Mouse (Mus musculus) midbrain, embryonic 16.5 days (tissue): ENCODE measurements at regions not wholly inside any gene's neighbourhood (a gene's known extent, or its start where the extent isn't known, plus 50 kb on each side); places are given as distances from the start of the nearest gene placed in this dataset.

ENCODE experiments used
- ATAC-seq: fragments of 200-750 bp; cut with Nextera tagmentation; 2 replicates; pipeline ENCODE4 v1.8.0; 2017; ENCODE audit warnings: moderate TSS enrichment
- H3K27ac ChIP-seq: fragments of 300-500 bp; sonication (generic); 2 replicates; pipeline ENCODE4 v1.5.1; 2014; ENCODE audit warnings: mild to moderate bottlenecking, low read length, mixed read lengths
- H3K27me3 ChIP-seq: fragments of 300-500 bp; sonication (generic); 2 replicates; pipeline ENCODE4 v1.6.1; 2014; ENCODE audit warnings: low read depth, low read length, mixed read lengths; ENCODE audit not compliant: control insufficient read depth, insufficient read depth
- H3K36me3 ChIP-seq: fragments of 300-500 bp; sonication (generic); 2 replicates; pipeline ENCODE4 v1.6.1; 2014; ENCODE audit warnings: mild to moderate bottlenecking, low read length, moderate library complexity, mixed read lengths; ENCODE audit not compliant: control insufficient read depth, insufficient read depth
- H3K4me1 ChIP-seq: fragments of 300-500 bp; sonication (generic); 2 replicates; pipeline ENCODE4 v1.6.1; 2014; ENCODE audit warnings: mild to moderate bottlenecking, low read length, mixed read lengths; ENCODE audit not compliant: control insufficient read depth, insufficient read depth
- H3K4me2 ChIP-seq: fragments of 300-500 bp; sonication (generic); 2 replicates; pipeline ENCODE4 v1.6.1; 2014; ENCODE audit warnings: mild to moderate bottlenecking, low read length, mixed read lengths
- H3K4me3 ChIP-seq: fragments of 300-500 bp; sonication (generic); 2 replicates; pipeline ENCODE4 v1.5.1; 2014; ENCODE audit warnings: low read depth, mild to moderate bottlenecking, low read length, moderate library complexity, mixed read lengths
- H3K9ac ChIP-seq: fragments of 300-500 bp; sonication (generic); 2 replicates; pipeline ENCODE4 v1.6.1; 2014; ENCODE audit warnings: low read depth, low read length, mixed read lengths
- H3K9me3 ChIP-seq: fragments of 300-500 bp; sonication (generic); replicated peaks from 2 replicates; pipeline ENCODE4 v1.6.1; 2014; ENCODE audit warnings: mild to moderate bottlenecking, low read length, mixed read lengths; ENCODE audit not compliant: control insufficient read depth, poor library complexity, severe bottlenecking
- WGBS: fragments of 180-500 bp; shearing (Covaris S2); extraction: QIAGEN DNeasy Blood & Tissue Kit; methylation state at CpG from one replicate; pipeline ENCODE4 v1.1.7; 2014; 5-methylcytosine and 5-hydroxymethylcytosine counted together

DNA sequence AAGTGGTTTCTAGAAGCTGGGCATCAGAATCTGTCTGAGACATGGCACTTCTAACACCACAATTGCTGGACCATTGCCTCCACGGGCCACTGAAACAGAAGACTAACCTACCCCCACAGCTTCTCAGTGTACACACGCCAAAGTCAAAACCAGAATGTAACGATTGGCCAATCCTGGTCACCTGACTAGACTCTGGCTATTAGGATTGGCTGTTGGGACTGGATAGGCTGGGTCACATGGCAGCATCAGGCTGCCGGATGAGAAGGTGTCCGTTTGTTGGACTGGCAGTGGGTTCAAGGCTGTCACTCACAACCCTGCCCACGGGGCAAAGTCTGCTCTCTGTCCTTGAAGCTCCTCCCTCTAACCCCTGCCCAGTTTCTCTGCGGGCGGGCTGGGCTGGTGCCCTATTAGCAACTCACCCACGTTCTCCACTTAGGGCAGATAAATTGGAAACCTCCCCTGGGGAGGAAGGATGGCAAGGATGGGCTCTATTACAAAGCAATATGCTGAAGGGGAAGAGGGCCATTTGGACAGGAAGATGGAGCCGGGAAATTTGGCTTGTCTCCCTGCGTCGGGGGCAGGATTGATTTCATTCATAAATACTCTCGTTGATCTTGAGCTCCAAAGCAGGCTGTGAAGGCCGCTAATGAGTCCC lies 214.3 kb upstream of the Sdk2 start:
- Histone ChIP-seq H3K4me2 (no peak overlapping the region), H3K36me3 (no peaks in the 10 kb centered on the region), H3K9me3 (no peaks in the 10 kb centered on the region), H3K4me1 (peaks cover 10% of the 10 kb centered on the region), H3K27me3 (no peaks in the 10 kb centered on the region), H3K9ac (no peak overlapping the region), H3K27ac (no peak overlapping the region), H3K4me3 (no peak overlapping the region)
- no peak for ATAC-seq
- 84% methylated on average over 14 of the region's 14 CpGs for WGBS

DNA sequence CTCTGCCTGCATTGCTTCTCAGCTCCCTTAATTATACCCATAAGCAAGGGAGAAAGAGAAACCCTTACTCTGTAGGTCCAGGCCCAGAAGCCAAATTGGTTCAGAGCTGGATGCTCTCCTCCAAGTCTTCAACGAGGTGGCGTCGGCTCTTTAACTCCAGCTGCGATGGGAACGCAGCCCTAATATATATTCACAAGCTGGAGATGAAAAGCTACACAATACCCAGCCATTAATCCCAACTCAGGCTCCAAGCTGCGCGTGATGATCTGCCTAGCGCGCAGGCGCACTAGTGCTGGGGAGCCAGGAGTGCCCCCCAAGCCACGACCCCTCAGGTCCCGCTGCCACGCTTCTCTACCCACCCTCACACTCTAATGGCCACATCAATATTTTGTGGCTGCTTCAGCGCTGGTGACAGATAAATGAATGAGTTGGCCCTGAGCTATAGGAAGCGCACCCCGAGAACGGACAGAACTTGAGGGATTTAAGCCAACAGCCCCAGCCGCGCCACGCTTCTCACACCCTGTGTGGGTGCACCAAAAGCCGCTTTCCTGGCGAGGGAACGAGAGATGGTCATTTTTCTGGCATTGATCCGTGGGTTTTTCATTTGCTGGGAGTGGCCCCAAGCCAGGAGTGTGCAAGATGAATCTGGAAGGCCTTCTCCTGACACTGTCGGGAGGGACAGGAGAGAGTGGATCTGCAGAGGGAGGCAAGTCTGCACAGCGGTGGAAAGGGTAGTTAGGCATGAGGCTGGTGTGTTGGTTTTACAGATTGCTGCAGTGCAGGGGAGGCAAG lies 210.9 kb upstream of the Sdk2 start:
- no peak for ATAC-seq
- no peak overlapping the region for H3K4me2 ChIP-seq
- H3K9ac ChIP-seq: no peak overlapping the region
- no peak overlapping the region for H3K4me3 ChIP-seq
- H3K9me3 ChIP-seq: no peaks in the 10 kb centered on the region
- H3K36me3 ChIP-seq: no peaks in the 10 kb centered on the region
- H3K4me1 ChIP-seq: peaks cover 3% of the 10 kb centered on the region; the same call in 1 of the 2 replicates
- H3K27me3 ChIP-seq: no peaks in the 10 kb centered on the region
- 60% methylated on average over 26 of the region's 26 CpGs for WGBS
- no peak overlapping the region for H3K27ac ChIP-seq

DNA sequence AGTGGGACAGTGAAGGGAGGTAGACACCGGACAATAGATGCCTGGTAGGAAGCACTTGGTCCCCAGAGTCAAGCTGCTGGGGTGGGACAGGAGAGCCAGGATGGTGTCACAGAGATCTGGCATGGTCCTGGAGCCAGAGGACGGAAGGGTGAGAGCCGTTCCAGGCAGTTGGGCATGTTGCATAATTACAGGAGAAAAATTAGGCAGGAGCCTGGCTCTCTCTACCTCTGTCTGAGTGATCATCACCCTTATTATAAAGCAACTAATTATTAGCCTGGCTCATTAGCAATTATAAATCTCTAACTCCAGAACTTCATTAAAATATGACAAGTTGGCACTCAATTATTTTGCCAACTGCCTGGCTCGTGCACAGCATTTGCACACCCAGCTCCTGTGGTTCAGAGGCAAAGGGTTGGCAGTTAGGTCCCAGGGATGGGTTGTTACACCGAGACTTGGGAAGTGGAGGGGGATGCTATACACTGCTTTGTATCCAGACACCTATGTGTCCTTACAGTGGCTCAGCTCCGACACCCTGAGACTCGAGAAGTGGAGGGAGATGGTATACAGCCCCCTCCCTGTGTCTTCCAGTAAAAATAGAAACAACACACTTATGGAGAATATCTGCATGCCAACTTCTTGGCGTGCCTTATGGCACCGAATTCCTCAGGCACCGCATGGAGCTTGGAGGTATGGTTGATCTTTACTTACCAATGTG lies 203.7 kb upstream of the Sdk2 start:
- no peak for ATAC-seq
- no peaks in the 10 kb centered on the region for H3K27me3 ChIP-seq
- H3K4me3 ChIP-seq: no peak overlapping the region
- peaks cover 5% of the 10 kb centered on the region; the same call in 1 of the 2 replicates for H3K9me3 ChIP-seq
- no peaks in the 10 kb centered on the region for H3K36me3 ChIP-seq
- H3K4me1 ChIP-seq: no peaks in the 10 kb centered on the region
- H3K27ac ChIP-seq: no peak overlapping the region
- 81% methylated on average over 10 of the region's 10 CpGs for WGBS
- no peak overlapping the region for H3K4me2 ChIP-seq
- no peak overlapping the region for H3K9ac ChIP-seq

DNA sequence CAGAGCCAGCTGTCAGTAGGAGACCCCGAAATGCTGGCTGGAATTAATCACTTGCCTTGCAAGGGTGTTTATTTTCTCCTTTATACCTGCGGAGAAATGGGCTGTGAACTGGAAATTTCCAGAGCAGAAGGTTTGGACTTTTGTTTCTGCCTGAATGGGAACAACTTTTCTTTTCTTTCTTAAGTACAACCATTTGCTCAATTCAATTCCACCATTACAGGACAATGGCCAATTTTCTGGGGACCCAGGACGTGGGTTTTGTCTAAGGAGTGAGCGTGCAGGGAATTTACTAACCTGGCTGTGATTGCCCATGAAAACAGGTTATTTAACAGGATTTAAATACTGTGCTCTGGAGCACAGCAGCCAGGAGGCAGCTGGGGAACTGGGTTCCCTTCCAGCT lies 195.1 kb upstream of the Sdk2 start:
- WGBS: 46% methylated on average over 4 of the region's 4 CpGs
- no peaks in the 10 kb centered on the region for H3K36me3 ChIP-seq
- no peaks in the 10 kb centered on the region for H3K27me3 ChIP-seq
- no peaks in the 10 kb centered on the region for H3K4me1 ChIP-seq
- 0 out of 2 replicates have a peak, but pooled peaks cover 3% of the 10 kb centered on the region for H3K9me3 ChIP-seq
- no peak overlapping the region for H3K9ac ChIP-seq
- no peak overlapping the region for H3K4me3 ChIP-seq
- H3K27ac ChIP-seq: no peak overlapping the region
- no peak overlapping the region for H3K4me2 ChIP-seq
- ATAC-seq: no peak

DNA sequence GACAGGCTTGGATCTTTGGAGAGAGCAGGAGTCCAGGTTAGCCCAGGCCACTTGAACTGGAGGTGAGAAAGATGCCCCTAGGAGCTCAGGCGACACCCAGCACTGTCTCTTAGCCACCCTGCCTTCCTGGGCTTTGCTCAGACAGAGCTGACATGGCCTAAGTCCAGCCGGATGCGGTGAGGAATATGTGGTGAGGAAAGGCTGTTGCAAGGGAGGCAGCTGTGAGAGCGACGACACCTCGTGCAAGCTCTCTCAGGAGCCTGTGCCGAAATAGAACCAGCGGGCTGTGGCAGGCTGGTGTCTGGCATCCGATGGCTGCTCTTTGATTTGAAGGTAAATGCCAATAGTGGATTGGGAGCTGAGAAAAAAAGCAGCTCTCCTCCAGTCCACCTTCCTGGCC lies 191.4 kb upstream of the Sdk2 start:
- ATAC-seq: no peak
- Histone ChIP-seq H3K4me3 (no peak overlapping the region), H3K27ac (no peak overlapping the region), H3K9ac (no peak overlapping the region), H3K9me3 (no peaks in the 10 kb centered on the region), H3K4me2 (no peak overlapping the region), H3K27me3 (no peaks in the 10 kb centered on the region; the same call in 1 of the 2 replicates), H3K4me1 (no peaks in the 10 kb centered on the region), H3K36me3 (no peaks in the 10 kb centered on the region)
- 89% methylated on average over 9 of the region's 9 CpGs for WGBS

DNA sequence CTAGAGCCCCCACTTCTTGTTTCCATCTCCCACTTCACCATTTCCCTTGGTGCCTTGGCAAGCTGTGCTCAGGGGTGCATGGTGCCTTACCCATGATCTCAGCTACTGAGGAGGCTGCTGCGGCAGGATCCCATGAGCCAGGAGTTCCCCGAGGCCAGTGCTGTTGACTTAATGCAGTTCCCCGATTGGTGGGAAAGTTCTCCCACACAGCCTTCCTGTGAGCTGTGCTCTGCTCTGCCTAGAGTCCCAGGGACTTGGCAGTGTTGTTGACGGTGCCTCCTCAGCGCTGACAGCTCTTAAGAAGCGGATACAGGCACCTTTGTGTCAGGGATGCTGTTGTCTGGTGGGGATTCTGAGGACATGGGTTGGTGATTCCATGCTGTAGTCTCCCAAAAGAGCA lies 190.9 kb upstream of the Sdk2 start:
- WGBS: 79% methylated on average over 6 of the region's 6 CpGs
- H3K4me3 ChIP-seq: no peak overlapping the region

DNA sequence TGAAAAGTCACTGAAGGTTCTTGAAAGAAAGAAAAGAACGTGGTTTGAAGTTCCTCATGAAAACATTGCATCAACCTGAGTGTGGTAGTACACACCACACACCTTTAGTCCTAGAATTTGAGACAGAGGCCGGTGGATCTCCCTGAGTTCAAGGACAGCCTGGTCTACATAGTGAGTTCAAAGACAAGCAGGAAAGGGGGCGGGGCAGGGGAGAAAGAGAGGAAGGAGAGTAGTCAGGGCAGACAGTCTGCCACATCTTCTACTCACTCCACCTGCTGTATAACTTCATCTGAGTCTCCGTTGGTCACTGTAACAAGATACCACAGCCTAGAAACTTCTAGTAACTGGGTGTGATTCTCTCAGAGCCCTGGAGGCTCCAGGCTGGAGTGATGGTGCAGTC lies 190.2 kb upstream of the Sdk2 start:
- ATAC-seq: no peak

More for the DNA sequence above, 190.9 kb upstream of the Sdk2 start:
- no peak for ATAC-seq
- no peak overlapping the region for H3K4me2 ChIP-seq
- no peak overlapping the region for H3K9ac ChIP-seq
- no peaks in the 10 kb centered on the region for H3K36me3 ChIP-seq
- H3K9me3 ChIP-seq: no peaks in the 10 kb centered on the region
- no peaks in the 10 kb centered on the region; the same call in 1 of the 2 replicates for H3K27me3 ChIP-seq
- H3K27ac ChIP-seq: no peak overlapping the region
- H3K4me1 ChIP-seq: no peaks in the 10 kb centered on the region

DNA sequence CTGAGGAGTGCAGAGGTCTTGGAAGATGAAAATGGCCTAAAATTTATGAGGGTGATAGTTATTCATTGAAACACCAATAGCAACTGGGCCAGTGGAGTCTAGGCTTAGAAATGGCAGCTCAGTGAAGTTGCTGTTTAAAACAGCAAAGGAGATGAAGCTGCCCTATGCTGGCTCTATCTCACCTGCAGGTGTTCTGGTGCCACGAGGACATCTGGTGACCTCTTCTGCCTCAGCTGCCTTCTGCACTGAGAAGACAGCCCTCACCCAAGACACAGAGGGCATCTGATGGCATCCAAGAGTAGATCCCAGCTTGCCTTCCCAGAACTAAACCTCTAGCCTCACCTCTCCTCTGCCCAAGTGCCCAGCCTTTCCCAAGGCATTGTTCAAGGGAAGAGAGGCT lies 187.5 kb upstream of the Sdk2 start:
- Histone ChIP-seq H3K9me3 (no peaks in the 10 kb centered on the region), H3K4me1 (no peaks in the 10 kb centered on the region), H3K9ac (no peak overlapping the region), H3K27ac (no peak overlapping the region), H3K4me3 (no peak overlapping the region), H3K27me3 (no peaks in the 10 kb centered on the region; the same call in 1 of the 2 replicates), H3K4me2 (no peak overlapping the region), H3K36me3 (no peaks in the 10 kb centered on the region)
- 65% methylated on average over 1 of the region's 1 CpGs for WGBS
- no peak for ATAC-seq

More for the DNA sequence above, 190.2 kb upstream of the Sdk2 start:
- Histone ChIP-seq H3K4me2 (no peak overlapping the region), H3K4me1 (no peaks in the 10 kb centered on the region), H3K9me3 (no peaks in the 10 kb centered on the region), H3K36me3 (no peaks in the 10 kb centered on the region), H3K4me3 (no peak overlapping the region), H3K27ac (no peak overlapping the region), H3K9ac (no peak overlapping the region), H3K27me3 (no peaks in the 10 kb centered on the region; the same call in 1 of the 2 replicates)
- 85% methylated on average over 4 of the region's 4 CpGs for WGBS

DNA sequence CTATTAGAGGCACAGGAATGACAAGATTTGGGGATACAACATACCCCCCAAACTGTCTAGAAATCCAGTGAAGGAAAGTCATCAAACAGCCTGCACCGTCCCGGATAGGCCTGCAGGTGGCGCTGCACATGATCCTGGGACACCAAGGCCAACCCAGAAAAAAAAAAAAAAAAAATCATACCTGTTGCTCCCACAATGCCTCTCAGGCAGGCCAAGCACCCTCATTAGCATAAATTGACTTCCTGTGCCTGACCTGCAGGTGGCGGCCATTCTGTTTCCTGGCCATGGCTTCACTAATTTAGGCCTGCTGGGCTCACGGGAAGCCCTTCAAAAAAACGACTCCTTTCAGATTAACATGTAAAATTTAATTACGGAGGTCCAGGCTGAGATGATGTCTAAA lies 184.8 kb upstream of the Sdk2 start:
- no peaks in the 10 kb centered on the region; the same call in 1 of the 2 replicates for H3K27me3 ChIP-seq
- no peaks in the 10 kb centered on the region for H3K9me3 ChIP-seq
- no peak overlapping the region for H3K9ac ChIP-seq
- no peak overlapping the region for H3K4me3 ChIP-seq
- WGBS: 55% methylated on average over 7 of the region's 7 CpGs
- no peak overlapping the region for H3K4me2 ChIP-seq
- H3K27ac ChIP-seq: no peak overlapping the region
- no peaks in the 10 kb centered on the region for H3K36me3 ChIP-seq
- H3K4me1 ChIP-seq: peaks cover 2% of the 10 kb centered on the region; the same call in 1 of the 2 replicates
- no peak for ATAC-seq
